Mouse (Mus musculus) liver, postnatal 0 days (tissue): Measurements from ENCODE around the gene Col4a1. TPM values are rescaled to one million over a fixed set of nuclear protein-coding genes. Genes with fewer than 3 reads are reported as not detected.

Experiments used
- ATAC-seq: fragments of 200-750 bp; cut with Nextera tagmentation; 2 replicates; pipeline ENCODE4 v1.8.0; 2017; ENCODE audit warnings: mild to moderate bottlenecking, moderate library complexity
- DNase-seq: peaks from one replicate; pipeline ENCODE4 v3.0.0-alpha.2; 2016
- H3K27ac ChIP-seq: fragments of 300-500 bp; sonication (generic); 2 replicates; pipeline ENCODE4 v1.5.1; 2014; ENCODE audit warnings: antibody characterized with exemption, moderate library complexity, mild to moderate bottlenecking, low read depth
- H3K27me3 ChIP-seq: fragments of 300-500 bp; sonication (generic); 2 replicates; pipeline ENCODE4 v1.6.1; 2014; ENCODE audit warnings: low read length, control low read depth, mixed read lengths; ENCODE audit not compliant: insufficient read depth
- H3K36me3 ChIP-seq: fragments of 300-500 bp; sonication (generic); replicated peaks from 2 replicates; pipeline ENCODE4 v1.6.1; 2014; ENCODE audit warnings: mild to moderate bottlenecking, control low read depth, low read length, moderate library complexity, mixed read lengths; ENCODE audit not compliant: insufficient read depth
- H3K4me1 ChIP-seq: fragments of 300-500 bp; sonication (generic); 2 replicates; pipeline ENCODE4 v1.6.1; 2014; ENCODE audit warnings: antibody characterized with exemption, mild to moderate bottlenecking, control low read depth; ENCODE audit not compliant: insufficient read depth
- H3K4me2 ChIP-seq: fragments of 300-500 bp; sonication (generic); 2 replicates; pipeline ENCODE4 v1.6.1; 2014; ENCODE audit warnings: low read depth, mild to moderate bottlenecking, low read length, moderate library complexity, mixed read lengths
- H3K4me3 ChIP-seq: fragments of 300-500 bp; sonication (generic); 2 replicates; pipeline ENCODE4 v1.5.1; 2014; ENCODE audit warnings: low read depth, low read length
- H3K9ac ChIP-seq: fragments of 300-500 bp; sonication (generic); replicated peaks from 2 replicates; pipeline ENCODE4 v1.6.1; 2014; ENCODE audit warnings: mild to moderate bottlenecking, moderate library complexity
- H3K9me3 ChIP-seq: fragments of 300-500 bp; sonication (generic); 2 replicates; pipeline ENCODE4 v1.6.1; 2016; ENCODE audit warnings: mild to moderate bottlenecking, control low read depth, low read length, mixed read lengths
- CTCF ChIP-seq: sonication (generic); IDR thresholded peaks from 2 replicates; pipeline ENCODE4 v1.5.1; 2016; ENCODE audit warnings: antibody characterized with exemption, low read depth
- EP300 ChIP-seq: IDR thresholded peaks from 2 replicates; pipeline ENCODE4 v1.6.1; 2016; ENCODE audit warnings: antibody characterized with exemption, low read depth, mild to moderate bottlenecking
- WGBS: fragments of 180-500 bp; shearing (Covaris S2); extraction: QIAGEN DNeasy Blood & Tissue Kit; methylation state at CpG from one replicate; pipeline ENCODE4 v1.1.7; 2014; ENCODE audit not compliant: insufficient replicate concordance; 5-methylcytosine and 5-hydroxymethylcytosine counted together
- polyA plus RNA-seq: library from polyadenylated mRNA; unstranded; fragments of >200 nt; fragmentation: Nextera tagmentation; extraction: Ambion mirVana; gene quantifications from 2 replicates; pipeline ENCODE4 v1.2.1, GENCODE M21; 2015

Col4a1 gene
- polyA plus RNA-seq, 1 experiment from 2014 or later = 22.6 TPM

DNA sequence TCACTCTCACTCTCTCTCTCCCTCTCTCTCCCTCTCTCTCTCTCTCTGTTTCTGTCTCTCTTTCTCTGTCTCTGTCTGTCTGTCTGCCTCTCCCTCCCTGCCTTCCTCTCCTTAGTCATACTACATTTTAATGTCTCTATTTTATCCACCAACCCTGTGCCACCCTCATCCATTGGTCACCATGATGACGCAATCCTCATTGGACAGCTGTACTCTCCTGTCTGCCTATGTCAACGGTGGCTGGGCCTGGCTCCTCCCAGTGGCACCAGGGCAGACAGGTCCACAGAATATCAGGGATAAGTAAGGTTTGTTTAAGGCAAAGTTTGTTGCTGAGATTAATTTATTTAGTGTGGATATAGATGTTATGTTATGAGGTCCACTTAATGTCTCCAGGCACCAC lies 143.2 kb downstream of the Col4a1 start:
- Histone ChIP-seq H3K27me3 (no peaks in the 10 kb centered on the region), H3K4me3 (no peak overlapping the region), H3K9ac (no peak overlapping the region), H3K9me3 (no peaks in the 10 kb centered on the region), H3K4me2 (no peak overlapping the region), H3K4me1 (peaks cover 9% of the 10 kb centered on the region; the same call in 1 of the 2 replicates), H3K27ac (no peak overlapping the region), H3K36me3 (no peaks in the 10 kb centered on the region)
- no peak for TF ChIP-seq EP300
- TF ChIP-seq CTCF = 0 out of 2 replicates have a peak, but pooled peaks have one; percentile 10
- peak; percentile 85 for ATAC-seq
- peak; percentile 40 for DNase-seq
- 45% methylated on average over 2 of the region's 2 CpGs for WGBS

DNA sequence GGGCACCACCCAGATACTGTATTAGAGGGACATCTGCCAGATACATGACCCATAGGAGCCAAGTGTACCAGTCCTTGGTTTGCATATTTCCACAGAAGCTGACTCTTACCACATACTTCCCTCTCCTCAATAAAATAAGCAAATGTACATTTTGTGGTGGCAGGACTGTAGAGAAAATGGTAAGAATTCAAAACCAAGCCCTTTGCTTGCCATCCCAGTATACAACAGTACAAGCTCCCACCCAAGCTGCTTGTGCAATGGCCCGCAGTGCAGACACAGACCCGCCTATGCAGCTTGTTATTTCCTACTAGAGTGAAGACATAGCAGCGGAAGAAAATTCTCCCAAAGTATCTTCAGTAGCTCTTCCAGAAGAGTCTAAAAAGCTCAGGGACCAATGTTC lies 143.8 kb downstream of the Col4a1 start:
- ATAC-seq (no peak), DNase-seq (no peak)
- Histone ChIP-seq H3K36me3 (no peaks in the 10 kb centered on the region), H3K4me2 (no peak overlapping the region), H3K4me3 (no peak overlapping the region), H3K9ac (no peak overlapping the region), H3K27ac (no peak overlapping the region), H3K9me3 (no peaks in the 10 kb centered on the region), H3K4me1 (peaks cover 9% of the 10 kb centered on the region; the same call in 1 of the 2 replicates), H3K27me3 (no peaks in the 10 kb centered on the region)
- 74% methylated on average over 3 of the region's 3 CpGs for WGBS
- TF ChIP-seq CTCF = no peak
- no peak for TF ChIP-seq EP300

DNA sequence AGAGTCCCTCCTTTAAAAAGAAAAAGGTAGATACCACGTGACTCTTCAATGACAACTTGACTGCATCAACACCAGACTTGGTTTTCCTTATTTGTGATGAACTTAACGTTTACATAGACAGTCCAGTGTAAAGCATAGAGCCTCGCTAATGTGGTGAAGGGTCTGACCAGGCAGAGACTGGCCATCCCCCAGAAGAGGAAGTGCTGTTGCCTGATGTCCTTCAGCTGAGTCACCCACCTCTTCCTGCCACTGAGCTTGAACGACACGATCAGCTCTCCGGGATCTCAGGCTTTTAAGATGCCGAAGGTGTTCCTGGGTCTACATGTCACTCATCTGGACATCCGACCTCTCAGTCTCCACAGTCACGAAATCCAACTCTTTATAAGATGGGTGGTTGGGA lies 144.7 kb downstream of the Col4a1 start:
- Histone ChIP-seq H3K27me3 (no peaks in the 10 kb centered on the region), H3K9ac (no peak overlapping the region), H3K4me2 (no peak overlapping the region), H3K27ac (no peak overlapping the region), H3K36me3 (no peaks in the 10 kb centered on the region), H3K4me1 (peaks cover 9% of the 10 kb centered on the region; the same call in 1 of the 2 replicates), H3K4me3 (no peak overlapping the region), H3K9me3 (no peaks in the 10 kb centered on the region)
- DNase-seq = no peak
- TF ChIP-seq EP300 = no peak
- no peak for TF ChIP-seq CTCF
- ATAC-seq = no peak
- WGBS = 39% methylated on average over 9 of the region's 9 CpGs

DNA sequence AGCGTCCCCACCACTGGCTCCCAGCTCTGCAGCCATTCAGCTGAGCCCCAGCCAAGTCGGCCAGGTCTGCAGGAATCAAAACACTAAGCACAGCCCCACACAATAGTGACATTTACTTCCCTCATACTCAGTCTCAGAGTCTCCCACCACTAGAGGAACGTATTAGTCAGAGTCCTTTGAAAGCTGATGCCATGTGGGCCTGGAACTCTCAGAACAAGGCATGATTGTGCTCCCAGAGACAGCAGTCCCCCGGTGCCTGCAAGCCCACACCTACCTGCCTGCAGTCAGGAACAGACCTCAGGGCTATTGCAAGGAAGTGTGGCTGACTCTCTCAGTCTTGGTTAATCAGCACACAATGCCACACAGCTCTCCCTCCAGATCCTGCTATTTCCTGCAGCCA lies 147.0 kb downstream of the Col4a1 start:
- H3K27ac ChIP-seq = no peak overlapping the region
- no peak for TF ChIP-seq CTCF
- no peak for TF ChIP-seq EP300
- ATAC-seq = no peak
- WGBS = 33% methylated on average over 4 of the region's 4 CpGs
- no peak overlapping the region for H3K4me3 ChIP-seq
- H3K4me1 ChIP-seq = no peaks in the 10 kb centered on the region
- no peaks in the 10 kb centered on the region for H3K9me3 ChIP-seq
- no peaks in the 10 kb centered on the region for H3K27me3 ChIP-seq
- H3K9ac ChIP-seq = no peak overlapping the region
- no peak for DNase-seq
- no peaks in the 10 kb centered on the region for H3K36me3 ChIP-seq
- H3K4me2 ChIP-seq = no peak overlapping the region

DNA sequence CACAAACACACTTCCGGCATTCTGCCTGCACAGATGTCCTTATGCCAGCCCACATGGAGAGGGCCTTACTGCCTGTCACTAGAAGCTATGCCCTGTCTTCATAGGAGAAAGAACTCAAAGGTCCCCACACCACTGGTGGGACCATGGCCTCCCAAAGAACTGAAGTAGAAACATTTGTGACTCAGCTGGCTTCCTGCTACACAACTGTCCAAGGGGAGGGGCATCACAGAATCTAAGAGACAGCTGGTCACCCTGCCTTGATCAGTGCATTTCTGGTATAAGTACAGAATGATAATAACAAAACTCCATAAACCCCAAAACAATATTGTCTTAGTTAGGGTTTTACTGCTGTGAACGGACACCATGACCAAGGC lies 156.3 kb downstream of the Col4a1 start:
- H3K36me3 ChIP-seq = no peaks in the 10 kb centered on the region
- H3K9me3 ChIP-seq = no peaks in the 10 kb centered on the region
- H3K4me2 ChIP-seq = no peak overlapping the region
- H3K9ac ChIP-seq = no peak overlapping the region
- H3K27ac ChIP-seq = no peak overlapping the region
- no peaks in the 10 kb centered on the region for H3K27me3 ChIP-seq
- no peak for ATAC-seq
- no peak overlapping the region for H3K4me3 ChIP-seq
- TF ChIP-seq EP300 (no peak), CTCF (no peak)
- DNase-seq = no peak
- no peaks in the 10 kb centered on the region for H3K4me1 ChIP-seq
- WGBS = 71% methylated on average over 2 of the region's 2 CpGs

DNA sequence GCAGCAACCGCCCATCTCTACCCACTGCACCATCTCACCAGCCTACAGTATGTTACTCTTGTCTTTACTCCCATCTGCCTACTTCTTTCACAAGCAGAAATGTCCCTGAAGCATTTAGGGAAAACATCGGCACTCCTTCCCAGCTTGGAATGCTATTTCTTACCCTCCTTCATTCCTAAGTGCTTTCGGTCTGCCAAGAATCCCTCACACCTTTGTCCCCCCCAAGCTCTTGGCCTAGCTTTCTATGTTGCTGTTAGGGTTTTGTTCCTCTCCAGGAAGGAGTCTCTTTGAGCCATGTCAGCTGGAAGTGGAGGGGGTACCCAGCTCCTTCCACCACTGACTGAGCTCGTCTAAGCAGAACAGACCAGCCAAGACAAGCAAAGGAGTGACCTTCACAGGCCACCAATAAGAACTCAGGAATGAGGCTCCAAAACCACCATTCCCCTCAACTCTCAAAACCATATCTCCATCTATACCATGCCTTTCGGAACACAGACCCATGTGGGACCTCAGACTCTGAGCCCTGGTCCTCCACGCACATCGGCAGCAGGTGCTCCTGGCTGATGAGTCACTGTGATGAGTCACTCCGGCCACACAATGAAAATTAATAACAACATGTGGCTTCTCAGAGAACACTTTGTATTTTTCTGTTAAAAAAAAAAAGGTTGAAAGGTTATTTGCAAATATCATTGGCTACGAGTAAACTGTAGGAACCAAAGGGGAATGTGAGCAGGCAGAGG lies 156.9 kb downstream of the Col4a1 start:
- TF ChIP-seq CTCF = no peak
- TF ChIP-seq EP300 = no peak
- ATAC-seq = no peak
- no peak overlapping the region for H3K27ac ChIP-seq
- no peak overlapping the region for H3K4me3 ChIP-seq
- no peaks in the 10 kb centered on the region for H3K27me3 ChIP-seq
- 83% methylated on average over 9 of the region's 9 CpGs for WGBS
- H3K9ac ChIP-seq = no peak overlapping the region
- no peak for DNase-seq
- no peaks in the 10 kb centered on the region for H3K36me3 ChIP-seq
- no peaks in the 10 kb centered on the region for H3K4me1 ChIP-seq
- H3K9me3 ChIP-seq = no peaks in the 10 kb centered on the region
- H3K4me2 ChIP-seq = no peak overlapping the region
